Mouse (Mus musculus): ENCODE results near the gene Trnt1. TPM values are rescaled to one million over a fixed set of nuclear protein-coding genes. Genes with fewer than 3 reads are reported as not detected.

Trnt1 gene
- total and polyA plus RNA-seq, 2 experiments from 2014 or later = 9.1 to 40.6 TPM

DNA sequence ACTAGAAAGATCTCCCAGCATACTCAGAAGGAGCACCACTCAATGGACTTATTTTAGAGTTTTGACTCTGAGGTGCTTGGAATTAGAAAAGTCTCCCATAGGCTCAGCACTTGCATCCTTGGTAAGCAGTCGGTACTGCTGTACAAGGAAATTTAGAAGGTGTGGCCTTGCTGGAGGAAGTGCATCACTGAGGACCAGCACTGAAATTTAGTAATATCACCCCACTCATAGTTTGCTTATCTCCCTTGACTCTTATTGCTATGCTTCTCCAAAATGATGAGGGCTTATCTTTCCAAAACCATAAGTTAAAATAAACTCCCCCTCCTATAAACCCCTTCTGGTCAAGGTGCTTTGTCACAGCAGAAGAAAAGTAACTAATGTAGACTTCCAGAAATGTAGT is 7.4 kb upstream of the Trnt1 start:
- Histone ChIP-seq H3K4me1 (ENCODE audit: control insufficient read depth, insufficient read depth) (no peaks in the 10 kb centered on the region), H3K27ac (ENCODE audit: low read depth) (no peak overlapping the region), H3K36me3 (replicated peaks; ENCODE audit: control insufficient read depth, insufficient read depth, low read length) (no peaks in the 10 kb centered on the region), H3K27me3 (ENCODE audit: control insufficient read depth, insufficient read depth, low read length) (no peaks in the 10 kb centered on the region), H3K4me3 (ENCODE audit: low read depth, low read length) (no peak overlapping the region), H3K9me3 (replicated peaks; ENCODE audit: control insufficient read depth, low read length) (no peaks in the 10 kb centered on the region), H3K9ac (replicated peaks; ENCODE audit: low read depth, low read length) (no peak overlapping the region), H3K4me2 (ENCODE audit: low read depth, low read length) (no peak overlapping the region)
- ATAC-seq (ENCODE audit: insufficient read depth, low read depth) = no peak
- 77% methylated on average over 1 of the region's 1 CpGs for WGBS
- no peak for DNase-seq (ENCODE audit: low spot score)
- TF ChIP-seq EP300 (IDR thresholded peaks at IDR 0.05; ENCODE audit: low read depth) (no peak), CTCF (IDR thresholded peaks at IDR 0.05; ENCODE audit: low read depth) (no peak)

DNA sequence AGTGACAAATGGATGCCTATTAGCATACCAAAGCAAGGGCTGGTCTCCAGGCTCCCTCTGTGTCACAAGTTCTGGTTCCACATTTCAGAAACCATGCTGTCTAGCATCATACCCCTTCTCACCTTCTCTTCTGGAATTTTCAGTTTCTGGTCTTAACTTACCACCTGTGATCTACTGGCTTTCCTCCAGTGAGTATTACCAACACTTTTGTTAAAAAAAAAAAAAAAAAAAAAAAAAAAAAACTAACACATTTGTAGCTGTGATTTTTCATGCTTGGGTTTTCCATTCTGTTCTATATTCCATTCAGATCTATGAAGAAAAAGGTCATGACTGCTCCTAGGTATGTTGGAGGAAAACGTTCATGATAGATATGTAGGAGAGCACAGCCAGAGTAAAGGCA is 3.0 kb upstream of the Trnt1 start:
- Histone ChIP-seq H3K4me1 (ENCODE audit: control insufficient read depth, insufficient read depth) (peaks cover 10% of the 10 kb centered on the region), H3K9me3 (replicated peaks; ENCODE audit: control insufficient read depth, low read length) (no peaks in the 10 kb centered on the region), H3K4me2 (ENCODE audit: low read depth, low read length) (no peak overlapping the region), H3K27me3 (ENCODE audit: control insufficient read depth, insufficient read depth, low read length) (no peaks in the 10 kb centered on the region), H3K4me3 (ENCODE audit: low read depth, low read length) (no peak overlapping the region), H3K27ac (ENCODE audit: low read depth) (no peak overlapping the region), H3K36me3 (replicated peaks; ENCODE audit: control insufficient read depth, insufficient read depth, low read length) (no peaks in the 10 kb centered on the region), H3K9ac (replicated peaks; ENCODE audit: low read depth, low read length) (no peak overlapping the region)
- ATAC-seq (ENCODE audit: insufficient read depth, low read depth) (no peak), DNase-seq (ENCODE audit: low spot score) (no peak)
- TF ChIP-seq EP300 (IDR thresholded peaks at IDR 0.05; ENCODE audit: low read depth) (no peak), CTCF (IDR thresholded peaks at IDR 0.05; ENCODE audit: low read depth) (no peak)
- 50% methylated on average over 1 of the region's 1 CpGs for WGBS

DNA sequence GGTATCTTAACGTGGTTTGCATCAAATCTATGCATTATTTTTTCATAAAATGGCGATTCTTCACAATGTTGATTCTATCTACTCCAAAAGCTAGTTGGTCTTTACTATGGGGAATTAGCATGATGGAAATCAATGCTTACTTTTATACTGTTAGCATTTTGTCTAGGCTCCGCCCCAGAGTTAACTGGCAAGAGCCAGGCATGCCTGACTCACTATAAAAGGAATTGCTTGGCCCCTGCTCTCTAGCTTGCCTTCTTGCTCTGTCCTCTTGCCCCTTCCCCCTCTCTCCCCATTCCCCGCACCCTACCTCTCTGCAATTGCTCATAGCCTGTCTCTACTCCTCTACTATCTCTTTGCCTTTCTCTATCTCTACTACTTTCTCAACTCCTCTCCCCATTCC is 2.1 kb upstream of the Trnt1 start:
- H3K4me3 ChIP-seq (ENCODE audit: low read depth, low read length) = no peak overlapping the region
- TF ChIP-seq EP300 (IDR thresholded peaks at IDR 0.05; ENCODE audit: low read depth) = no peak
- TF ChIP-seq CTCF (IDR thresholded peaks at IDR 0.05; ENCODE audit: low read depth) = no peak
- no peak overlapping the region for H3K9ac ChIP-seq (replicated peaks; ENCODE audit: low read depth, low read length)
- H3K9me3 ChIP-seq (replicated peaks; ENCODE audit: control insufficient read depth, low read length) = no peaks in the 10 kb centered on the region
- DNase-seq (ENCODE audit: low spot score) (no peak), ATAC-seq (ENCODE audit: insufficient read depth, low read depth) (no peak)
- H3K36me3 ChIP-seq (replicated peaks; ENCODE audit: control insufficient read depth, insufficient read depth, low read length) = peaks cover 6% of the 10 kb centered on the region
- 62% methylated on average over 4 of the region's 4 CpGs for WGBS
- no peaks in the 10 kb centered on the region for H3K27me3 ChIP-seq (ENCODE audit: control insufficient read depth, insufficient read depth, low read length)
- H3K4me2 ChIP-seq (ENCODE audit: low read depth, low read length) = no peak overlapping the region
- no peak overlapping the region for H3K27ac ChIP-seq (ENCODE audit: low read depth)
- peaks cover 10% of the 10 kb centered on the region for H3K4me1 ChIP-seq (ENCODE audit: control insufficient read depth, insufficient read depth)

DNA sequence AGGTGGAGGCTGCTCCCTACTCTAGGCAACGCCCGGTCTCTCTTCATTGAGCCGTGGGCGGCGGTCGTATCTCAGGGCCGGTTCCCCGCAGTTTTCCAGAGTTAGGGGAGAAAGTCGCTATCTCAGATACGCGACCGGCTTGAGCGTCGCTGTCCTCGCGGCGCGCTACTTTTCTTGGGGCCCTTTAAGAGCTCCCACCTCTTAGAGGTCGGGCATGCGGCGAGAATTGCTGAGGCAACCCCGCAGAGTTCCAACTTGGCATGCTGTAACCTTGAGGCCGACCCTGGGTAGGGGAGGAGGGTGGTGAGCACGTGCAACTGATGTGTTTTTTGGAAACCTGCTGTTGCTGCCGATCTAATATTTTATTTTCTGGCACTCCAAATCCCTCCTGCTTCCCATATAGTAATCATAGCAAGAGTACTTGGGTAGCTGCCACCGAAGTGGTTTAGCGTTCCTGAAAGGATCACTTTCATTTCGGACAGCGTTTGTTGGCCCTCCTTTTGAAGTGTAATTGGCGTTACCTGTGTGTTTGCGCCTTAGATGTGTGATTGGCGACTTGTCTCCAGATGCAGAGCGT is 458 bp downstream of the Trnt1 start:
- H3K9ac ChIP-seq (replicated peaks; ENCODE audit: low read depth, low read length) = peak overlapping the region; percentile 84
- no peak for DNase-seq (ENCODE audit: low spot score)
- peak overlapping the region; percentile 92 for H3K4me3 ChIP-seq (ENCODE audit: low read depth, low read length)
- H3K36me3 ChIP-seq (replicated peaks; ENCODE audit: control insufficient read depth, insufficient read depth, low read length) = peaks cover 19% of the 10 kb centered on the region
- WGBS = 2% methylated on average over 33 of the region's 33 CpGs
- peak; percentile 64 for ATAC-seq (ENCODE audit: insufficient read depth, low read depth)
- TF ChIP-seq CTCF (IDR thresholded peaks at IDR 0.05; ENCODE audit: low read depth) (no peak), EP300 (IDR thresholded peaks at IDR 0.05; ENCODE audit: low read depth) (no peak)
- H3K4me1 ChIP-seq (ENCODE audit: control insufficient read depth, insufficient read depth) = peaks cover 10% of the 10 kb centered on the region
- H3K4me2 ChIP-seq (ENCODE audit: low read depth, low read length) = peak overlapping the region; percentile 91
- H3K27me3 ChIP-seq (ENCODE audit: control insufficient read depth, insufficient read depth, low read length) = no peaks in the 10 kb centered on the region
- H3K27ac ChIP-seq (ENCODE audit: low read depth) = peak overlapping the region; percentile 67
- H3K9me3 ChIP-seq (replicated peaks; ENCODE audit: control insufficient read depth, low read length) = no peaks in the 10 kb centered on the region

DNA sequence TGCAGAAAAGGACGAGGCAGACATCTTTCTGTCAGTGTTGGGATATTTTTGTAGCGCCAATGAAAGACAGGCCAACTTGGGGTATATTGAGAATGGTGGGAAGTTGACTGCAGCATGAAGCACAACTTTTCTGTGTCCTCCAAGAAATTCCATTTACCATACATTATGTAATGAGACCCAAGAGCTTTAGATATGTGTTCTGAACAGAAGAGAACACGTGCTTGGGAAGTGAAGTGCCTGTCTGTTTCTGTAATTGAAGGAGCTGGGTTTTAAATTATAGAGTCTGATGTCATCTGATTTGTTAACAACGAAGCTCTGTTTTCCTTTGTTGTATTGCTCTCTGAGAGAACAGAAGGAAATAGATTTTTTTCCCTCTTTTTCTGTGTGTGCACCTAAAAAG is 1.1 kb downstream of the Trnt1 start:
- Histone ChIP-seq H3K27ac (ENCODE audit: low read depth) (no peak overlapping the region), H3K4me2 (ENCODE audit: low read depth, low read length) (peak overlapping the region; percentile 91), H3K4me3 (ENCODE audit: low read depth, low read length) (peak overlapping the region; percentile 92), H3K9ac (replicated peaks; ENCODE audit: low read depth, low read length) (peak overlapping the region; percentile 84), H3K27me3 (ENCODE audit: control insufficient read depth, insufficient read depth, low read length) (no peaks in the 10 kb centered on the region), H3K36me3 (replicated peaks; ENCODE audit: control insufficient read depth, insufficient read depth, low read length) (peaks cover 24% of the 10 kb centered on the region), H3K9me3 (replicated peaks; ENCODE audit: control insufficient read depth, low read length) (no peaks in the 10 kb centered on the region), H3K4me1 (ENCODE audit: control insufficient read depth, insufficient read depth) (peaks cover 10% of the 10 kb centered on the region)
- no peak for TF ChIP-seq EP300 (IDR thresholded peaks at IDR 0.05; ENCODE audit: low read depth)
- no peak for TF ChIP-seq CTCF (IDR thresholded peaks at IDR 0.05; ENCODE audit: low read depth)
- ATAC-seq (ENCODE audit: insufficient read depth, low read depth) = no peak
- 37% methylated on average over 4 of the region's 4 CpGs for WGBS
- DNase-seq (ENCODE audit: low spot score) = no peak

DNA sequence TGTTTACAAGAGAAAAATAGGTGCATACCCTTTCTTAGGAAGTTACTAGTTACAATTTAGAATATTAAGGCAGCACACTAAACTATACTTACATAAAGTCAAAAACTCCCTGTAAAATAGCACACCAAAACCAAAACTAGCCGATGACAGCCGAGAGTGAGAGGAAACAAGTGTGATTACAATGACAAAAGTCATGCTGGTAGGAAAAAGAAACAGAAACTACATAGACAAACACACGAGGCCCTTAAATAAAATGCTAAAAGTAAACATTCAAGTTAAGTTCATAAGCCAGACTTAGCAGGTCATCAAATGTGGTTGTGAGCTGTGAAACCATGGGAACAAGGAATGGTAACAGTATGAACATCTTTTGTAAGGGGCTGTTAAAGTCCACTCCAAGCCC is 18.2 kb downstream of the Trnt1 start:
- Histone ChIP-seq H3K27me3 (ENCODE audit: control insufficient read depth, insufficient read depth, low read length) (no peaks in the 10 kb centered on the region), H3K36me3 (replicated peaks; ENCODE audit: control insufficient read depth, insufficient read depth, low read length) (peaks cover 45% of the 10 kb centered on the region), H3K27ac (ENCODE audit: low read depth) (no peak overlapping the region), H3K9ac (replicated peaks; ENCODE audit: low read depth, low read length) (no peak overlapping the region), H3K4me2 (ENCODE audit: low read depth, low read length) (no peak overlapping the region), H3K9me3 (replicated peaks; ENCODE audit: control insufficient read depth, low read length) (no peaks in the 10 kb centered on the region), H3K4me3 (ENCODE audit: low read depth, low read length) (no peak overlapping the region), H3K4me1 (ENCODE audit: control insufficient read depth, insufficient read depth) (no peaks in the 10 kb centered on the region)
- ATAC-seq (ENCODE audit: insufficient read depth, low read depth) = no peak
- 77% methylated on average over 3 of the region's 3 CpGs for WGBS
- TF ChIP-seq EP300 (IDR thresholded peaks at IDR 0.05; ENCODE audit: low read depth) (no peak), CTCF (IDR thresholded peaks at IDR 0.05; ENCODE audit: low read depth) (no peak)
- no peak for DNase-seq (ENCODE audit: low spot score)
